Mouse (Mus musculus) hindbrain, embryonic 16.5 days (tissue): ENCODE data around the gene Ppa2. TPM values are rescaled to one million over a fixed set of nuclear protein-coding genes. Genes with fewer than 3 reads are reported as not detected.
A peak's percentile ranks its signal among the peaks of the same experiment; 100 is the strongest.

Experiments used
- ATAC-seq: fragments of 200-750 bp; cut with Nextera tagmentation; 2 replicates; pipeline ENCODE4 v1.8.0; 2017; ENCODE audit warnings: moderate TSS enrichment, moderate library complexity
- H3K27ac ChIP-seq: fragments of 300-500 bp; sonication (generic); 2 replicates; pipeline ENCODE4 v1.5.1; 2014; ENCODE audit warnings: low read depth, mild to moderate bottlenecking, control low read depth, low read length, moderate library complexity
- H3K27me3 ChIP-seq: fragments of 300-500 bp; sonication (generic); replicated peaks from 2 replicates; pipeline ENCODE4 v1.6.1; 2014; ENCODE audit warnings: low read length; ENCODE audit not compliant: control insufficient read depth, insufficient read depth
- H3K36me3 ChIP-seq: fragments of 300-500 bp; sonication (generic); 2 replicates; pipeline ENCODE4 v1.6.1; 2014; ENCODE audit warnings: mild to moderate bottlenecking, low read length, moderate library complexity, mixed read lengths; ENCODE audit not compliant: control insufficient read depth, insufficient read depth
- H3K4me1 ChIP-seq: fragments of 300-500 bp; sonication (generic); 2 replicates; pipeline ENCODE4 v1.6.1; 2014; ENCODE audit warnings: low read depth, low read length; ENCODE audit not compliant: control insufficient read depth, insufficient read depth
- H3K4me2 ChIP-seq: fragments of 300-500 bp; sonication (generic); 2 replicates; pipeline ENCODE4 v1.6.1; 2014; ENCODE audit warnings: mild to moderate bottlenecking, low read length, control low read depth, moderate library complexity
- H3K4me3 ChIP-seq: fragments of 300-500 bp; sonication (generic); 2 replicates; pipeline ENCODE4 v1.5.1; 2014; ENCODE audit warnings: mild to moderate bottlenecking, low read length, control low read depth, moderate library complexity
- H3K9ac ChIP-seq: fragments of 300-500 bp; sonication (generic); 2 replicates; pipeline ENCODE4 v1.6.1; 2014; ENCODE audit warnings: low read depth, mild to moderate bottlenecking, control low read depth, low read length, moderate library complexity
- H3K9me3 ChIP-seq: fragments of 300-500 bp; sonication (generic); 2 replicates; pipeline ENCODE4 v1.6.1; 2014; ENCODE audit warnings: mild to moderate bottlenecking, low read length, moderate library complexity; ENCODE audit not compliant: control insufficient read depth
- WGBS: fragments of 180-500 bp; shearing (Covaris S2); extraction: QIAGEN DNeasy Blood & Tissue Kit; methylation state at CpG from one replicate; pipeline ENCODE4 v1.1.7; 2014; 5-methylcytosine and 5-hydroxymethylcytosine counted together
- polyA plus RNA-seq: library from polyadenylated mRNA; unstranded; fragments of >200 nt; fragmentation: Nextera tagmentation; extraction: Ambion mirVana; gene quantifications from 2 replicates; pipeline ENCODE4 v1.2.1, GENCODE M21; 2015

Ppa2 gene
- 80.2 and 89.2 TPM in 2 replicates for polyA plus RNA-seq

DNA sequence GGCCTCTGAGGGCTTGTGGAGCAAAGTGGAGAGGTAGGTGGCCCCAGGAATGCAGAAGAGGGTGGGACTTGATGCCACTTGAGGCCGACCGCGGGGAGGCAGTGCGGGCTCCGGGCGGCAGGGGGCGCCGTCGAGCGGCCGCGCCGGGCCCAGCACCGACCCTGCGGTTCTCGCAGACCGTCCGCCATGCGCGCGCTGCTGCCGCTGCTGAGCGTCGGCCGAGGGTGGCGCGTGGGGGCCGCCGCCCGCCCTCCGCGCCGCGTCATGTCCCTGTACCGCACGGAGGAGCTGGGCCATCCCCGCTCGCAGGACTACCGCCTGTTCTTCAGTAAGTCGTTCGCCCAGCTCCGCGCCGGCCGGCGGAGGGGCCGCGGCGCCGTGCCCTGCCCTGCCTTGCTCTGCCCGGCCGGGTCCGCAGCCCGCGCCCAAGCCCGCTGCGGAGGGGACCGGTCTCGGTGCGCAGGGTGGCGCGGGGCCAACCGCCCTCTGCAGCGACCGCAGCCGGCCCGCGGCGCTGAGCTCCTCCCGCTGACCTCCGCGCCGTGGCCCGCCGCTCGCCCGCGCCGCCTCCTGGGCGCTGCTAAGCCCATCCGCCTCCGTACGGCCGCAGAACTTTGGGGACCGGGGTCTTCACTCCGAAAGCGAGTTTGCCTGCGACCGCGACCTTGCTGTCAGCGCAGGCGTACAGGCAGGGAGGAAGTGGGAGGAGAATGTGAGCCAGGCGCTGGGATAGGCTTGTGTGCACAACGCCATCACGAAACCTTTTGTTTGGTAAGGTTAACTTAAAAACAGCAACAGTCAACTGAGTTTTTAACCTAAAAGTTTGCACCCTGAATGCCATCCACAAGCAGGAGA, at the start of gene Ppa2:
Gene Ppa2 (plus strand): TSS at position 157 of the 855 bp plus-strand sequence.
- peak within 1 kb of the TSS; percentile 98 for H3K27ac ChIP-seq
- WGBS = under 1% methylated on average over 52 of the region's 95 CpGs
- peak within 1 kb of the TSS; percentile 64 for H3K4me2 ChIP-seq
- peak within 1 kb of the TSS; percentile 93 for H3K4me3 ChIP-seq
- peak within 1 kb of the TSS; percentile 96 for H3K9ac ChIP-seq
- peak; percentile 97 for ATAC-seq
- no peaks in the 10 kb centered on the region for H3K9me3 ChIP-seq
- no peaks in the 10 kb centered on the region for H3K36me3 ChIP-seq
- peaks cover 5% of the 10 kb centered on the region; the same call in 1 of the 2 replicates for H3K4me1 ChIP-seq
- no peaks in the 10 kb centered on the region for H3K27me3 ChIP-seq

DNA sequence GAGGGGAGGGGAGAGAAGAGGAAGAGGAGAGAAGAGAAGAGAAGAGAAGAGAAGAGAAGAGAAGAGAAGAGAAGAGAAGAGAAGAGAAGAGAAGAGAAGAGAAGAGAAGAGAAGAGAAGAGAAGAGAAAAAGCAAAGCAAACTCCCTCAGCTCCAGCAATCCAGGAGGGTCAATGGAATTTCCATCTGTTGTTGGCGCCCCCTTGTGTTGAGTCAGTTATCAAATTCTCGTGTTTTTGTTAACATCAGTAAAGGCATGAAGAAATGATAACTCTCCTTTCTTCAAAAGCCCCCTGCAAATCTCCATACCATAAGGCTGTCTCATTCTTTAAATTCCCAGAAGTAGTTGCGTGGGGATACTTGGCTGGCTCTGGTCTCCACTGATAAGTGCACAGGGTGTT, 38.0 kb upstream of the Ppa2 start:
- no peak overlapping the region for H3K4me3 ChIP-seq
- H3K27ac ChIP-seq = no peak overlapping the region
- no peaks in the 10 kb centered on the region for H3K27me3 ChIP-seq
- 20% methylated on average over 3 of the region's 3 CpGs for WGBS
- no peak overlapping the region for H3K4me2 ChIP-seq
- no peak for ATAC-seq
- H3K4me1 ChIP-seq = no peaks in the 10 kb centered on the region
- H3K9ac ChIP-seq = no peak overlapping the region
- H3K36me3 ChIP-seq = no peaks in the 10 kb centered on the region
- no peaks in the 10 kb centered on the region for H3K9me3 ChIP-seq

DNA sequence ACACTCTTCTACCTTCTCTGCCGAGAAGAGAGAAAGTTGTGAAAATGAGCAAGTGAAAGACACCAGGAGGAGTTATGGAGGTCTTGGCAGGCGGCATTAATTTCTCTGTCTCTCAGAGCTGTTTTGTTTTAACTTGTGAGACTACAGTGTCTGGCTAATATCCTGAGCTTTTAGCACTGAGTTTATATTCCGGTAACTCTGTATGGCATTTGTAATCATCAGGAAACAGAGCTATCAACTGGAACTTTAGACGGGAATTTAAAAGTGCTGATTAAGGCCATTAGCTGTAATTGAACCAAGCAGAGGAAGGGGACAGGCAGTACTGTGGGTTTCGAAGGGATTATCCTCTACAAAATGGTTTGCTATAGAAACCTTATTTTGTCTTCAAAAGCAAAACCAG, 25.3 kb upstream of the Ppa2 start:
- Histone ChIP-seq H3K4me1 (no peaks in the 10 kb centered on the region), H3K9me3 (no peaks in the 10 kb centered on the region), H3K4me3 (no peak overlapping the region), H3K4me2 (no peak overlapping the region), H3K27ac (no peak overlapping the region), H3K9ac (no peak overlapping the region), H3K27me3 (no peaks in the 10 kb centered on the region), H3K36me3 (no peaks in the 10 kb centered on the region)
- WGBS = 83% methylated on average over 5 of the region's 5 CpGs
- ATAC-seq = no peak

DNA sequence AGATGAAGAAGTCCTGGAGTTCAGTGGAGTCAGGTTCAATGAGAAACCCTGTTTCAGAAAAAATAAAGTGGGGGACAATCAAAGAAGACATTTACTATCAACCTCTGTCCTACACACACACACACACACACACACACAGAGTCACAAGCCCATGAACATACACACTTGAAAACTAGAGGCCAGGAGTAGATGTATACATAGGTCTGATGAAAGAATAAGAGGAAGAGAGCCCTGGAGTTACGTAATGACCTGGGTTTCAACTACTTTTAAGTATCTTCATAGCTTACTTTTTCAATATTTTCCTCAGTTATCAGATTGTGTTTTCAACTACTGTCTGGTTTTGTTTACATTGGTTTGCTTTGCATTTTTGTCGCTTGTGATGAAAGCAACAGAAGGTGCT, 21.1 kb upstream of the Ppa2 start:
- no peaks in the 10 kb centered on the region for H3K4me1 ChIP-seq
- H3K9me3 ChIP-seq = peaks cover 2% of the 10 kb centered on the region; the same call in 1 of the 2 replicates
- H3K4me2 ChIP-seq = no peak overlapping the region
- WGBS = 87% methylated on average over 2 of the region's 2 CpGs
- H3K27me3 ChIP-seq = no peaks in the 10 kb centered on the region
- ATAC-seq = no peak
- no peaks in the 10 kb centered on the region for H3K36me3 ChIP-seq
- H3K4me3 ChIP-seq = no peak overlapping the region
- H3K9ac ChIP-seq = no peak overlapping the region
- H3K27ac ChIP-seq = no peak overlapping the region

DNA sequence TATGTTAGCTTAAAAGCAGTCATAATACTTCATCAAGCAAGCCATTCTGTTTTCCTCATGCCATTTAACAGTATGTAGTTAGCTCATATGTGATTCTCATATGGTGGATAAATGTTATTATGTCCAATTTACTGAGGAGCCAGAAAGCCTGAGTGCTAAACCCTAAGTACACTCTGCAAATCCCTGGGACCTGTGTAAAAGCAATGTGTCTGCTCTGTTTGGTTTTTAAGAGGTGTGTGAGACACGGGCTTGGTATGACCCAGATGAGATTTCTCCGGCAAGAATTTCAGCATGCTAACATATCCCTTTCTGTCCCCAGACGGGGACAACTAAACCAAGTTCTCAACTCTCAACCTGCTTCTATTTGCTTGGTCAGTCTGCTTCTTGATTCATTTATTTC, 5.6 kb upstream of the Ppa2 start:
- ATAC-seq = no peak
- WGBS = 89% methylated on average over 3 of the region's 3 CpGs
- no peak overlapping the region for H3K4me2 ChIP-seq

DNA sequence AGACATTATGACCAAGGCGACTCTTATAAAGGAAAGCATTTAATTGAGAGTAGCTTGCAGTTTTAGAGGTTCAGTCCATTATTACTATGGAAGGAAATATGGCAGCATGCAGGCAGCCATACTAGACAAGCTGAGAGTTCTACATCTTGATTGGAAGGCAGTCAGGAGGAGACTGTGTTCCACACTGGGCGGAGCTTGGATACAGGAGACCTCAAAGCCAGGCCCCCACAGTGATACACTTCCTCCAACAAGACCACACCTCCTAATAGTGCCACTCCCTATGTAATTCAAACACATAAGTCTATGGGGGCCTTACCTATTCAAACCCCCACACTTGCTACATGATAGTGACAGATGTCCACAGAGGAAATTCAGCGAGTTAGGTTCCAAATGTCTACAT, 1.5 kb upstream of the Ppa2 start:
- H3K27ac ChIP-seq = no peak overlapping the region
- no peaks in the 10 kb centered on the region for H3K27me3 ChIP-seq
- H3K9me3 ChIP-seq = no peaks in the 10 kb centered on the region
- ATAC-seq = no peak
- no peak overlapping the region for H3K4me3 ChIP-seq
- peaks cover 5% of the 10 kb centered on the region; the same call in 1 of the 2 replicates for H3K4me1 ChIP-seq
- H3K4me2 ChIP-seq = no peak overlapping the region
- 96% methylated on average over 3 of the region's 3 CpGs for WGBS
- H3K36me3 ChIP-seq = no peaks in the 10 kb centered on the region
- H3K9ac ChIP-seq = no peak overlapping the region

More for the DNA sequence above, 5.6 kb upstream of the Ppa2 start:
- Histone ChIP-seq H3K36me3 (no peaks in the 10 kb centered on the region), H3K9me3 (0 out of 2 replicates have a peak, but pooled peaks cover 5% of the 10 kb centered on the region), H3K4me1 (no peaks in the 10 kb centered on the region), H3K4me3 (no peak overlapping the region), H3K27me3 (no peaks in the 10 kb centered on the region), H3K27ac (no peak overlapping the region), H3K9ac (no peak overlapping the region)

DNA sequence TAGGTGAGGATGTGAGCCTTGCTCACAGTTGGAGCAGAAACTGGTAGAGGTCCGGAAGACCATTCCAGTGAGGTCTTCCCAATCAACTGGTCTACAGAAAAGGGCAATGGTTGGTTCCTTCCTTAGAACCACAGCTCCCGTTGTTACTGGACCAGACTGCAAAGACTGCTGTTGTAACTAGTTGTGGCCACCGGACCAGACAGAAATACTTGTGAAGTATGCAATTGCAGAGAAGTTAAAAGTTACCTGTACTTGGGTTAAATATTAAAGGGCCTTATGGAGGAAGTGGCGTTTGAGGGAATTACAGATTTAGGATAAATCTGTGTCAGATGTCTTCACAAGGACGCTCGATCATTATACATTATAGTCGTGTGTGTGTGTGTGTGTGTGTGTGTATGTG, 551 bp upstream of the Ppa2 start:
- H3K4me3 ChIP-seq = no peak overlapping the region
- WGBS = 97% methylated on average over 7 of the region's 7 CpGs
- no peak for ATAC-seq
- H3K9ac ChIP-seq = no peak overlapping the region
- peaks cover 5% of the 10 kb centered on the region; the same call in 1 of the 2 replicates for H3K4me1 ChIP-seq
- H3K9me3 ChIP-seq = no peaks in the 10 kb centered on the region
- H3K27ac ChIP-seq = no peak overlapping the region
- H3K4me2 ChIP-seq = no peak overlapping the region
- H3K27me3 ChIP-seq = no peaks in the 10 kb centered on the region
- H3K36me3 ChIP-seq = no peaks in the 10 kb centered on the region

DNA sequence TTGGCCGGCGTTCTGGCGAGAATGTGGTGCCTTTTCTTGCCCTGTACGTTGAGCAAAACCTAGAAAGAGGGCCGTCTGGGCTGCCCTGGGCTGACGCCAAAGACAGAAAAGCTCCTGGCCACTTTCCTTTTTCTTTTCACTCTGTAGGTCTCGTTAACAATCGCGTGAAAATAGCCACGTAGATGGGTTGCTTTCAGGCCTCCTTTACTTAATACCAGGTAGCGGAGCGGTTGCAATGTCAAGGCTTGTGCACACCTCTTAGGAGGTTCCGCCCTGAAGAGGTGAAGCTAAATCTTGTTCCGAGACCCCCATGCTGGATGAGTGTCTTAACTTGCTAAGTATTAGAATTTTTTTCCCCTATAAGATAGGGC, 884 bp downstream of the Ppa2 start:
- peaks cover 5% of the 10 kb centered on the region; the same call in 1 of the 2 replicates for H3K4me1 ChIP-seq
- H3K36me3 ChIP-seq = no peaks in the 10 kb centered on the region
- H3K9me3 ChIP-seq = no peaks in the 10 kb centered on the region
- peak overlapping the region; percentile 64 for H3K4me2 ChIP-seq
- peak overlapping the region; percentile 93 for H3K4me3 ChIP-seq
- peak overlapping the region; percentile 96 for H3K9ac ChIP-seq
- H3K27ac ChIP-seq = peak overlapping the region; percentile 98
- peak; percentile 29 for ATAC-seq
- no peaks in the 10 kb centered on the region for H3K27me3 ChIP-seq
- WGBS = 15% methylated on average over 14 of the region's 14 CpGs

DNA sequence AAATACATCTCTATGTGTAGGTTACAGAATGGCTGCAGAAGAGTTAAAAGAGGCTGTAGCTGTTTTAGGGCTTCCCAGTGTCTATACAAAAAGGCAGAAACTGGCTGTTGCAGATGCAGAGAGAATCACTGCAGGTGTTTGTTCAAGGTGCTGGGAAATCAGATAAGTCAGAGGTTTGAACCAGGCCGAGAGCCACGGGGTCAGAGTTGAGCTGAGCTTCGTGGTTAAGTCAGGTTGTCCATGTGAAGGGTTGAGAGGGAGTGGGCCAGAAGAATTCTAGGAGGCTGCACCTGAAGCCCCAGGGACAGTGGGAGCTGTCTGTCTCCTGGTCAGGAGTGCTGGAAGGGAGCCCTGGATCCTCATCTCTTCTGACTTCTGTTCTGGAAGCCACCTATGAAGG, 2.4 kb downstream of the Ppa2 start:
- ATAC-seq = no peak
- Histone ChIP-seq H3K27me3 (no peaks in the 10 kb centered on the region), H3K4me3 (no peak overlapping the region), H3K9me3 (no peaks in the 10 kb centered on the region), H3K27ac (no peak overlapping the region), H3K4me2 (no peak overlapping the region), H3K4me1 (peaks cover 5% of the 10 kb centered on the region; the same call in 1 of the 2 replicates), H3K9ac (no peak overlapping the region), H3K36me3 (no peaks in the 10 kb centered on the region)
- 94% methylated on average over 3 of the region's 3 CpGs for WGBS
